Mouse (Mus musculus) ES-E14 (cell line): Measurements from ENCODE around the gene Arsb. TPM values are rescaled to one million over a fixed set of nuclear protein-coding genes. Genes with fewer than 3 reads are reported as not detected.
"Not testable (repeated sequence)": the region's sequence is repeated elsewhere in the genome, so short reads cannot be mapped to it uniquely, and the experiment has no call there.

ENCODE experiments used
- DNase-seq: peaks from one replicate; pipeline ENCODE4 v3.0.0-alpha.2; 2013; ENCODE audit warnings: low read depth, low spot score
- H3K27ac ChIP-seq: 2 replicates; pipeline ENCODE4 v1.5.1; 2012; ENCODE audit warnings: low read depth, mild to moderate bottlenecking, low read length, moderate library complexity, mixed read lengths; ENCODE audit not compliant: poor library complexity, insufficient read depth, severe bottlenecking
- H3K36me3 ChIP-seq: 2 replicates; pipeline ENCODE4 v1.6.1; 2012; ENCODE audit warnings: mild to moderate bottlenecking, low read length, moderate library complexity, mixed read lengths; ENCODE audit not compliant: control insufficient read depth, poor library complexity, insufficient read depth, severe bottlenecking
- H3K4me1 ChIP-seq, 2 experiments: fragments of 150-350 bp in 1 of 2; sonication (generic) in 1 of 2; 2 replicates each; pipeline ENCODE4 v1.6.1; 2012; ENCODE audit warnings: low read length in 2 of 2, mild to moderate bottlenecking in 1 of 2, mixed read lengths in 1 of 2; ENCODE audit not compliant: control insufficient read depth in 2 of 2, insufficient read depth in 2 of 2, poor library complexity in 1 of 2
- H3K4me3 ChIP-seq, 2 experiments: fragments of 150-350 bp in 1 of 2; sonication (generic) in 1 of 2; 2 replicates each; pipeline ENCODE4 v1.5.1; 2012; ENCODE audit warnings: low read length in 2 of 2, low read depth in 1 of 2, mild to moderate bottlenecking in 1 of 2, mixed read lengths in 1 of 2; ENCODE audit not compliant: insufficient read depth in 1 of 2, poor library complexity in 1 of 2, severe bottlenecking in 1 of 2
- H3K9ac ChIP-seq: 2 replicates; pipeline ENCODE4 v1.6.1; 2012; ENCODE audit warnings: low read depth, mild to moderate bottlenecking, low read length, mixed read lengths; ENCODE audit not compliant: poor library complexity, insufficient read depth, severe bottlenecking
- H3K9me3 ChIP-seq: fragments of 150-350 bp; sonication (generic); 2 replicates; pipeline ENCODE4 v1.6.1; 2012; ENCODE audit warnings: low read depth, mild to moderate bottlenecking, low read length; ENCODE audit not compliant: control insufficient read depth, insufficient read depth
- CHD2 ChIP-seq: IDR thresholded peaks from 2 replicates; pipeline ENCODE4 v1.6.1; 2014; ENCODE audit warnings: mild to moderate bottlenecking, low read depth, low read length, inconsistent platforms
- HCFC1 ChIP-seq: IDR thresholded peaks from 2 replicates; pipeline ENCODE4 v1.6.1; 2012; ENCODE audit warnings: low read length, inconsistent platforms, borderline replicate concordance; ENCODE audit not compliant: insufficient read depth
- MAFK ChIP-seq: IDR thresholded peaks from 2 replicates; pipeline ENCODE4 v1.6.1; 2014; ENCODE audit warnings: mild to moderate bottlenecking, low read depth, low read length, inconsistent platforms; ENCODE audit not compliant: insufficient read depth
- ZC3H11A ChIP-seq: IDR thresholded peaks from 2 replicates; pipeline ENCODE4 v1.6.1; 2012; ENCODE audit warnings: low read depth, mild to moderate bottlenecking, inconsistent platforms, low read length, borderline replicate concordance
- ZNF384 ChIP-seq: IDR thresholded peaks from 2 replicates; pipeline ENCODE4 v1.6.1; 2012; ENCODE audit warnings: low read depth, low read length, inconsistent platforms
- in situ Hi-C, 2 experiments: fragments of 600-800 bp; cut with MboI; formaldehyde crosslinking; loops; one replicate each; pipeline ENCODE4 v1.15.1; 2025; ENCODE audit warnings: low sequenced_read_pairs in 2 of 2, inconsistent platforms in 1 of 2; ENCODE audit not compliant: unreplicated experiment in 2 of 2
- total RNA-seq: library from RNA; depleted of rRNA; stranded (reverse); fragments of 300-350 nt; gene quantifications from 2 replicates; pipeline ENCODE4 v1.2.3, GENCODE M21; 2012

Gene Arsb
- total RNA-seq, 1 experiment = 1.1 TPM

DNA sequence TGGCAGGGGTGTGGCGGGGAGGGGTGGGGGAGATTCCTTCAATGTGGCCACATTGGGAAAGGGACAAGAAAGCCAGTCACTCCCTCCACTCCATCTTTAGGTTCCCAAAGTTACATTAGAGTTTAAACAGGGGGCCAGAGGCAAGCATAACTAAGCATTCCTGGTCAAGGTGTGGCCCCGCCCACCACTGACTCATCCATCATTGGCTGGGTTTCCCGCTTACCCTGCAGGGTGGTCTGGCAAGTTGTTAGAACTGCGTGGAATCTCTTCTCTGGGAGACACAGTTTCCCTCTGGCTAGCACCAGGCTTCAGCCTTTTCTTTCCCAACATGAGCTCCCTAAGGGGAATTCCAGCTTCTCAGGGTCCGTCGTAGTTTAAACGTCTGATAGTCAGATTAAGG, 213.8 kb downstream of the Arsb start:
- Histone ChIP-seq H3K27ac (no peak overlapping the region), H3K36me3 (no peaks in the 10 kb centered on the region), H3K4me1 (no peaks in the 10 kb centered on the region; a peak in 1 of 4 replicates), H3K4me3 (no peak overlapping the region), H3K9ac (no peak overlapping the region), H3K9me3 (no peaks in the 10 kb centered on the region)
- in situ Hi-C loops = no loop called here
- no peak for DNase-seq
- no peak for TF ChIP-seq HCFC1
- TF ChIP-seq ZC3H11A = no peak
- no peak for TF ChIP-seq MAFK
- no peak for TF ChIP-seq ZNF384

DNA sequence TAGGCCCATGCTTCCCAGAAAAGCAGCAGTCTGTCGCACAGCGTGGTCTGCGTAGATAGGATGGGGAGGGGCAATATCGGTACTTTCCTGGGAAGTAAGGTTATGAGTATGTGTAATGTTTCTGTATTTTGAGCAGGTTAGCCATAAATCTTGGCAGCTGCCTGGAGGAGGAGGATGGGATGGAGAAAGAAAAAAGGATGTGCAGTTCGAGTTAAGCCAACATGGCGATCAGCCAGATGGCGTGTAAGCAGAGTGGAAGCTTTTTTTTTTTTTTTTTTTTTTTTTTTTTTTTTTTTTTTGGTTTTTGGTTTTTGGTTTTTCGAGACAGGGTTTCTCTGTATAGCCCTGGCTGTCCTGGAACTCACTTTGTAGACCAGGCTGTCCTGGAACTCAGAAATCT, 214.3 kb downstream of the Arsb start:
- in situ Hi-C loops, H3K9ac ChIP-seq, H3K4me1 ChIP-seq, H3K36me3 ChIP-seq, H3K9me3 ChIP-seq, DNase-seq, H3K4me3 ChIP-seq, H3K27ac ChIP-seq: not testable (repeated sequence)
- TF ChIP-seq ZNF384 = peak; percentile 77; the same call in 1 of the 2 replicates

DNA sequence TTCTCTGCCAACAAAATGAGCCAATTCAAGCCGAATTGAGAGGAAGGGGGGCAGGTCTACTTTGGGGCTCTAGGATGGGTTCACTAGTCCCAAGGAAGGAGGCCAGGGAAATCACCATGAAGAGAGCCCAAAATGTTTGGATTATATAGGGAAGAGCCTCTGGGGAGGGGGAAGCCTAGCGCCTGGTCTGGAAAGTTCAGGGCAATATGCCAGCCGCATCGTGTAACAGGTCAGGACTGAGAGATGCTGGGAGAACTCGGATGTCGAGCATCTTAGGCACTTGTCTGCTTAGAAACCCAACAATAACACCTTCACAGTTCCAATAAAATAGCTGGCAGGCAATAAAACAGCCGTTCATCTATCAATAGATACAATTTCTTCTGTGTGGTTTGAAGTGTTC, 216.2 kb downstream of the Arsb start:
- H3K36me3 ChIP-seq = no peaks in the 10 kb centered on the region
- H3K4me3 ChIP-seq = no peak overlapping the region
- no peaks in the 10 kb centered on the region for H3K9me3 ChIP-seq
- DNase-seq = no peak
- H3K27ac ChIP-seq = no peak overlapping the region
- no peaks in the 10 kb centered on the region; a peak in 1 of 4 replicates for H3K4me1 ChIP-seq
- in situ Hi-C loops = no loop called here
- TF ChIP-seq ZC3H11A (no peak), ZNF384 (no peak), CHD2 (no peak), HCFC1 (no peak), MAFK (no peak)
- no peak overlapping the region for H3K9ac ChIP-seq

GRCm38 (mm10) chr13:93989208-93989607, 217.8 kb downstream of the Arsb start:
- Histone ChIP-seq H3K4me1 (no peaks in the 10 kb centered on the region; a peak in 1 of 4 replicates), H3K27ac (no peak overlapping the region), H3K36me3 (no peaks in the 10 kb centered on the region), H3K4me3 (no peak overlapping the region), H3K9ac (no peak overlapping the region), H3K9me3 (no peaks in the 10 kb centered on the region)
- in situ Hi-C loops = no loop called here
- no peak for DNase-seq
- TF ChIP-seq ZNF384 = no peak

GRCm38 (mm10) chr13:93989736-93990611, 218.5 kb downstream of the Arsb start:
- Histone ChIP-seq H3K9ac (no peak overlapping the region), H3K4me1 (no peaks in the 10 kb centered on the region; a peak in 1 of 4 replicates), H3K36me3 (no peaks in the 10 kb centered on the region), H3K4me3 (no peak overlapping the region), H3K27ac (no peak overlapping the region), H3K9me3 (no peaks in the 10 kb centered on the region)
- in situ Hi-C loops = no loop called here
- no peak for TF ChIP-seq ZC3H11A
- TF ChIP-seq HCFC1 = no peak
- TF ChIP-seq MAFK = no peak
- no peak for TF ChIP-seq CHD2
- TF ChIP-seq ZNF384 = no peak
- DNase-seq = no peak
